Comparison of ENCODE assay signal across 22 mouse cellular contexts in genomic region chr3:52781521-52781920, GRCm38 (mm10).
"Had no signal": no experiment of that assay in that cellular context is flagged by ENCODE, and none has a peak within 500 bp of the region (broad histone marks: within the 10 kb centered on the region; RNA-seq: fewer than 3 reads in every experiment).

No protein-coding gene starts in this region.

- H3K9me3 ChIP-seq: midbrain, embryonic 10.5 days; midbrain, embryonic 13.5 days; neural tube, embryonic 13.5 days; neural tube, embryonic 15.5 days; stomach, embryonic 15.5 days had no signal

- ATAC-seq: midbrain, embryonic 13.5 days; midbrain, embryonic 16.5 days had no signal

- H3K4me1 ChIP-seq: midbrain, embryonic 10.5 days; midbrain, embryonic 13.5 days; stomach, embryonic 15.5 days had no signal

- H3K4me2 ChIP-seq: lung, embryonic 14.5 days; midbrain, embryonic 13.5 days; neural tube, embryonic 13.5 days; neural tube, embryonic 15.5 days; stomach, embryonic 15.5 days had no signal

- H3K36me3 ChIP-seq: midbrain, embryonic 10.5 days; midbrain, embryonic 13.5 days; neural tube, embryonic 13.5 days; neural tube, embryonic 15.5 days; stomach, embryonic 15.5 days had no signal

- H3K27me3 ChIP-seq: midbrain, embryonic 13.5 days; neural tube, embryonic 13.5 days; neural tube, embryonic 15.5 days; stomach, embryonic 15.5 days had no signal

- H3K4me3 ChIP-seq: midbrain, embryonic 10.5 days; midbrain, embryonic 13.5 days; myocyte; neural tube, embryonic 13.5 days; neural tube, embryonic 15.5 days; stomach, embryonic 15.5 days had no signal

- H3K9ac ChIP-seq: liver, embryonic 14.5 days; lung, embryonic 14.5 days; midbrain, embryonic 13.5 days; neural tube, embryonic 13.5 days; neural tube, embryonic 15.5 days; stomach, embryonic 15.5 days had no signal

- DNase-seq: lung, adult 18-20 months; lung, embryonic 14.5 days; lung, postnatal 14 days; lung, postnatal 36 days; retina, postnatal 1 day; right cerebral cortex, adult 18-20 months; right cerebral cortex, postnatal 25 days; right cerebral cortex, postnatal 4 days; spleen, adult 18-20 months; thymus, adult 2 months; thymus, postnatal 25 days; thymus, postnatal 4 days had no signal

- H3K27ac ChIP-seq: liver, embryonic 14.5 days; macrophage; midbrain, embryonic 10.5 days; midbrain, embryonic 13.5 days; neural tube, embryonic 13.5 days; neural tube, embryonic 15.5 days; stomach, embryonic 15.5 days; stomach, postnatal 0 days had no signal
